Mouse (Mus musculus): ENCODE measurements around the gene D5Ertd579e. TPM values are rescaled to one million over a fixed set of nuclear protein-coding genes. Genes with fewer than 3 reads are reported as not detected.

D5Ertd579e gene
- polyA plus RNA-seq, 1 experiment from 2014 or later, result 33.2 TPM

GRCm38 (mm10) chr5:36681219-36681618 lies 14.6 kb downstream of the D5Ertd579e start:
- H3K4me2 ChIP-seq (ENCODE audit: low read length), result no peak overlapping the region
- H3K27me3 ChIP-seq (ENCODE audit: control insufficient read depth, insufficient read depth, low read length), result no peaks in the 10 kb centered on the region
- H3K4me1 ChIP-seq (ENCODE audit: control insufficient read depth in 2 of 2, insufficient read depth in 2 of 2, low read length in 2 of 2), result peaks cover 0 to 30% of the 10 kb centered on the region in 2 experiments; a peak in 2 of 4 replicates
- no peak overlapping the region for H3K27ac ChIP-seq (replicated peaks in 1 of 2; ENCODE audit: control insufficient read depth in 1 of 2, insufficient read depth in 1 of 2, low read depth in 2 of 2, low read length in 2 of 2)
- H3K4me3 ChIP-seq (ENCODE audit: control insufficient read depth in 1 of 2, insufficient read depth in 1 of 2, low read depth in 1 of 2, low read length in 2 of 2), result no peak overlapping the region
- ATAC-seq (ENCODE audit: insufficient number of reproducible peaks, insufficient read depth, low FRiP score, low read depth), result no peak
- H3K9me3 ChIP-seq (ENCODE audit: control insufficient read depth, low read length), result no peaks in the 10 kb centered on the region
- no peak overlapping the region for H3K9ac ChIP-seq (ENCODE audit: low read length)
- no peaks in the 10 kb centered on the region for H3K36me3 ChIP-seq (ENCODE audit: control insufficient read depth, insufficient read depth, low read length)

GRCm38 (mm10) chr5:36679918-36680598 lies 15.8 kb downstream of the D5Ertd579e start:
- WGBS, result 80% methylated on average over 4 of the region's 4 CpGs
- H3K27me3 ChIP-seq (ENCODE audit: control insufficient read depth, insufficient read depth, low read length), result no peaks in the 10 kb centered on the region
- H3K4me1 ChIP-seq (ENCODE audit: control insufficient read depth in 2 of 2, insufficient read depth in 2 of 2, low read length in 2 of 2), result peaks cover 0 to 37% of the 10 kb centered on the region in 2 experiments; a peak in 2 of 4 replicates
- ATAC-seq (ENCODE audit: insufficient number of reproducible peaks, insufficient read depth, low FRiP score, low read depth), result no peak
- H3K36me3 ChIP-seq (ENCODE audit: control insufficient read depth, insufficient read depth, low read length), result no peaks in the 10 kb centered on the region
- no peak overlapping the region for H3K27ac ChIP-seq (replicated peaks in 1 of 2; ENCODE audit: control insufficient read depth in 1 of 2, insufficient read depth in 1 of 2, low read depth in 2 of 2, low read length in 2 of 2)
- H3K9me3 ChIP-seq (ENCODE audit: control insufficient read depth, low read length), result no peaks in the 10 kb centered on the region
- no peak overlapping the region for H3K4me2 ChIP-seq (ENCODE audit: low read length)
- no peak overlapping the region for H3K4me3 ChIP-seq (ENCODE audit: control insufficient read depth in 1 of 2, insufficient read depth in 1 of 2, low read depth in 1 of 2, low read length in 2 of 2)
- no peak overlapping the region for H3K9ac ChIP-seq (ENCODE audit: low read length)

GRCm38 (mm10) chr5:36678799-36679198 lies 17.0 kb downstream of the D5Ertd579e start:
- peaks cover 0 to 42% of the 10 kb centered on the region in 2 experiments; a peak in 2 of 4 replicates for H3K4me1 ChIP-seq (ENCODE audit: control insufficient read depth in 2 of 2, insufficient read depth in 2 of 2, low read length in 2 of 2)
- no peak overlapping the region for H3K4me3 ChIP-seq (ENCODE audit: control insufficient read depth in 1 of 2, insufficient read depth in 1 of 2, low read depth in 1 of 2, low read length in 2 of 2)
- ATAC-seq (ENCODE audit: insufficient number of reproducible peaks, insufficient read depth, low FRiP score, low read depth), result no peak
- no peak overlapping the region for H3K27ac ChIP-seq (replicated peaks in 1 of 2; ENCODE audit: control insufficient read depth in 1 of 2, insufficient read depth in 1 of 2, low read depth in 2 of 2, low read length in 2 of 2)
- H3K9ac ChIP-seq (ENCODE audit: low read length), result no peak overlapping the region
- WGBS, result 20% methylated on average over 1 of the region's 1 CpGs
- no peaks in the 10 kb centered on the region for H3K36me3 ChIP-seq (ENCODE audit: control insufficient read depth, insufficient read depth, low read length)
- no peaks in the 10 kb centered on the region for H3K9me3 ChIP-seq (ENCODE audit: control insufficient read depth, low read length)
- H3K27me3 ChIP-seq (ENCODE audit: control insufficient read depth, insufficient read depth, low read length), result no peaks in the 10 kb centered on the region
- no peak overlapping the region for H3K4me2 ChIP-seq (ENCODE audit: low read length)

- Histone ChIP-seq H3K4me2 (ENCODE audit: low read length) (no peak overlapping the region), H3K36me3 (ENCODE audit: control insufficient read depth, insufficient read depth, low read length) (no peaks in the 10 kb centered on the region)
These were observed 17.9 kb downstream of the D5Ertd579e start for GRCm38 (mm10) chr5:36677907-36678306.

GRCm38 (mm10) chr5:36675466-36675865 lies 20.4 kb downstream of the D5Ertd579e start:
- Histone ChIP-seq H3K4me1 (ENCODE audit: control insufficient read depth in 2 of 2, insufficient read depth in 2 of 2, low read length in 2 of 2) (peaks cover 0 to 36% of the 10 kb centered on the region in 2 experiments; a peak in 2 of 4 replicates), H3K4me2 (ENCODE audit: low read length) (no peak overlapping the region), H3K9me3 (ENCODE audit: control insufficient read depth, low read length) (no peaks in the 10 kb centered on the region), H3K4me3 (ENCODE audit: control insufficient read depth in 1 of 2, insufficient read depth in 1 of 2, low read depth in 1 of 2, low read length in 2 of 2) (no peak overlapping the region), H3K9ac (ENCODE audit: low read length) (no peak overlapping the region), H3K27ac (replicated peaks in 1 of 2; ENCODE audit: control insufficient read depth in 1 of 2, insufficient read depth in 1 of 2, low read depth in 2 of 2, low read length in 2 of 2) (no peak overlapping the region), H3K36me3 (ENCODE audit: control insufficient read depth, insufficient read depth, low read length) (peaks cover 15% of the 10 kb centered on the region), H3K27me3 (ENCODE audit: control insufficient read depth, insufficient read depth, low read length) (no peaks in the 10 kb centered on the region)
- 67% methylated on average over 1 of the region's 1 CpGs for WGBS
- ATAC-seq (ENCODE audit: insufficient number of reproducible peaks, insufficient read depth, low FRiP score, low read depth), result no peak

More at GRCm38 (mm10) chr5:36677907-36678306, 17.9 kb downstream of the D5Ertd579e start:
- Histone ChIP-seq H3K4me3 (ENCODE audit: control insufficient read depth in 1 of 2, insufficient read depth in 1 of 2, low read depth in 1 of 2, low read length in 2 of 2) (no peak overlapping the region), H3K4me1 (ENCODE audit: control insufficient read depth in 2 of 2, insufficient read depth in 2 of 2, low read length in 2 of 2) (peaks cover 0 to 42% of the 10 kb centered on the region in 2 experiments; a peak in 2 of 4 replicates), H3K27ac (replicated peaks in 1 of 2; ENCODE audit: control insufficient read depth in 1 of 2, insufficient read depth in 1 of 2, low read depth in 2 of 2, low read length in 2 of 2) (no peak overlapping the region), H3K9me3 (ENCODE audit: control insufficient read depth, low read length) (no peaks in the 10 kb centered on the region), H3K9ac (ENCODE audit: low read length) (no peak overlapping the region), H3K27me3 (ENCODE audit: control insufficient read depth, insufficient read depth, low read length) (no peaks in the 10 kb centered on the region)
- 86% methylated on average over 5 of the region's 5 CpGs for WGBS
- no peak for ATAC-seq (ENCODE audit: insufficient number of reproducible peaks, insufficient read depth, low FRiP score, low read depth)

GRCm38 (mm10) chr5:36674658-36675433 lies 21.0 kb downstream of the D5Ertd579e start:
- no peaks in the 10 kb centered on the region for H3K9me3 ChIP-seq (ENCODE audit: control insufficient read depth, low read length)
- H3K4me2 ChIP-seq (ENCODE audit: low read length), result no peak overlapping the region
- H3K27ac ChIP-seq (replicated peaks in 1 of 2; ENCODE audit: control insufficient read depth in 1 of 2, insufficient read depth in 1 of 2, low read depth in 2 of 2, low read length in 2 of 2), result no peak overlapping the region
- no peaks in the 10 kb centered on the region for H3K27me3 ChIP-seq (ENCODE audit: control insufficient read depth, insufficient read depth, low read length)
- H3K4me3 ChIP-seq (ENCODE audit: control insufficient read depth in 1 of 2, insufficient read depth in 1 of 2, low read depth in 1 of 2, low read length in 2 of 2), result no peak overlapping the region
- no peak overlapping the region for H3K9ac ChIP-seq (ENCODE audit: low read length)
- peaks cover 20% of the 10 kb centered on the region for H3K36me3 ChIP-seq (ENCODE audit: control insufficient read depth, insufficient read depth, low read length)
- WGBS, result 51% methylated on average over 4 of the region's 4 CpGs
- H3K4me1 ChIP-seq (ENCODE audit: control insufficient read depth in 2 of 2, insufficient read depth in 2 of 2, low read length in 2 of 2), result peaks cover 0 to 34% of the 10 kb centered on the region in 2 experiments; a peak in 2 of 4 replicates
- no peak for ATAC-seq (ENCODE audit: insufficient number of reproducible peaks, insufficient read depth, low FRiP score, low read depth)

GRCm38 (mm10) chr5:36669021-36670008 lies 26.5 kb downstream of the D5Ertd579e start:
- H3K27ac ChIP-seq (replicated peaks in 1 of 2; ENCODE audit: control insufficient read depth in 1 of 2, insufficient read depth in 1 of 2, low read depth in 2 of 2, low read length in 2 of 2), result no peak overlapping the region; a peak in 1 of 4 replicates
- no peaks in the 10 kb centered on the region for H3K27me3 ChIP-seq (ENCODE audit: control insufficient read depth, insufficient read depth, low read length)
- no peak overlapping the region for H3K4me3 ChIP-seq (ENCODE audit: control insufficient read depth in 1 of 2, insufficient read depth in 1 of 2, low read depth in 1 of 2, low read length in 2 of 2)
- no peak overlapping the region for H3K9ac ChIP-seq (ENCODE audit: low read length)
- no peaks in the 10 kb centered on the region for H3K9me3 ChIP-seq (ENCODE audit: control insufficient read depth, low read length)
- H3K4me1 ChIP-seq (ENCODE audit: control insufficient read depth in 2 of 2, insufficient read depth in 2 of 2, low read length in 2 of 2), result 0 out of 4 replicates have a peak, but pooled peaks cover 0 to 2% of the 10 kb centered on the region in 2 experiments
- no peak overlapping the region for H3K4me2 ChIP-seq (ENCODE audit: low read length)
- peaks cover 44% of the 10 kb centered on the region for H3K36me3 ChIP-seq (ENCODE audit: control insufficient read depth, insufficient read depth, low read length)
- ATAC-seq (ENCODE audit: insufficient number of reproducible peaks, insufficient read depth, low FRiP score, low read depth), result no peak
- WGBS, result 52% methylated on average over 7 of the region's 7 CpGs
